Mouse (Mus musculus) heart, embryonic 11.5 days (tissue): ENCODE results near the gene Rhobtb3. TPM values are rescaled to one million over a fixed set of nuclear protein-coding genes. Genes with fewer than 3 reads are reported as not detected.

Experiments used
- ATAC-seq: fragments of 200-750 bp; cut with Nextera tagmentation; replicated peaks from 2 replicates; pipeline ENCODE4 v1.8.0; 2017; ENCODE audit warnings: moderate library complexity; ENCODE audit not compliant: insufficient number of reproducible peaks, low FRiP score, low TSS enrichment
- H3K27ac ChIP-seq: fragments of 300-500 bp; sonication (generic); 2 replicates; pipeline ENCODE4 v1.5.1; 2014; ENCODE audit warnings: mild to moderate bottlenecking, low read depth, low read length
- H3K27me3 ChIP-seq: fragments of 300-500 bp; sonication (generic); 2 replicates; pipeline ENCODE4 v1.6.1; 2014; ENCODE audit warnings: mild to moderate bottlenecking, low read length, mixed read lengths; ENCODE audit not compliant: control insufficient read depth, insufficient read depth
- H3K36me3 ChIP-seq: fragments of 300-500 bp; sonication (generic); 2 replicates; pipeline ENCODE4 v1.6.1; 2014; ENCODE audit warnings: mild to moderate bottlenecking, low read length, moderate library complexity, mixed read lengths; ENCODE audit not compliant: control insufficient read depth, insufficient read depth
- H3K4me1 ChIP-seq: fragments of 300-500 bp; sonication (generic); 2 replicates; pipeline ENCODE4 v1.6.1; 2014; ENCODE audit warnings: low read length; ENCODE audit not compliant: control insufficient read depth, insufficient read depth
- H3K4me2 ChIP-seq: fragments of 300-500 bp; sonication (generic); 2 replicates; pipeline ENCODE4 v1.6.1; 2014; ENCODE audit warnings: mild to moderate bottlenecking, moderate library complexity
- H3K4me3 ChIP-seq: fragments of 300-500 bp; sonication (generic); 2 replicates; pipeline ENCODE4 v1.5.1; 2014; ENCODE audit warnings: low read depth, low read length
- H3K9ac ChIP-seq: fragments of 300-500 bp; sonication (generic); 2 replicates; pipeline ENCODE4 v1.6.1; 2014; ENCODE audit warnings: mild to moderate bottlenecking, low read depth, low read length, moderate library complexity
- H3K9me3 ChIP-seq: fragments of 300-500 bp; sonication (generic); replicated peaks from 2 replicates; pipeline ENCODE4 v1.6.1; 2016; ENCODE audit warnings: low read length; ENCODE audit not compliant: control insufficient read depth
- WGBS: fragments of 180-500 bp; shearing (Covaris S2); extraction: QIAGEN DNeasy Blood & Tissue Kit; methylation state at CpG from one replicate; pipeline ENCODE4 v1.1.7; 2014; ENCODE audit not compliant: insufficient replicate concordance; 5-methylcytosine and 5-hydroxymethylcytosine counted together
- polyA plus RNA-seq: library from polyadenylated mRNA; unstranded; fragments of >200 nt; fragmentation: Nextera tagmentation; extraction: Ambion mirVana; gene quantifications from 2 replicates; pipeline ENCODE4 v1.2.1, GENCODE M21; 2014

Rhobtb3 gene
- polyA plus RNA-seq, result 27.4 and 29.3 TPM in 2 replicates

- WGBS, result 0% methylated on average over 82 of the region's 110 CpGs
- Histone ChIP-seq H3K9me3 (no peaks in the 10 kb centered on the region), H3K4me1 (0 out of 2 replicates have a peak, but pooled peaks cover 2% of the 10 kb centered on the region), H3K36me3 (peaks cover 5% of the 10 kb centered on the region; the same call in 1 of the 2 replicates), H3K27me3 (no peaks in the 10 kb centered on the region), H3K9ac (peak within 1 kb of the TSS; percentile 93), H3K4me3 (peak within 1 kb of the TSS; percentile 81), H3K4me2 (peak within 1 kb of the TSS; percentile 85), H3K27ac (peak within 1 kb of the TSS; percentile 98)
- peak; percentile 79 for ATAC-seq
These were observed at the start of gene Rhobtb3 for GRCm38 (mm10) chr13:75943189-75944043. TSS of gene Rhobtb3 (minus strand) at chr13:75943925.

- ATAC-seq, result no peak
- WGBS, result 71% methylated on average over 9 of the region's 9 CpGs
- Histone ChIP-seq H3K9ac (no peak overlapping the region), H3K36me3 (no peaks in the 10 kb centered on the region), H3K27ac (no peak overlapping the region), H3K4me2 (no peak overlapping the region), H3K27me3 (no peaks in the 10 kb centered on the region), H3K4me1 (no peaks in the 10 kb centered on the region), H3K4me3 (no peak overlapping the region), H3K9me3 (no peaks in the 10 kb centered on the region)
These were observed 48.7 kb upstream of the Rhobtb3 start for GRCm38 (mm10) chr13:75992169-75993028.

GRCm38 (mm10) chr13:75988096-75988495 is 44.4 kb upstream of the Rhobtb3 start:
- no peaks in the 10 kb centered on the region for H3K4me1 ChIP-seq
- H3K36me3 ChIP-seq, result no peaks in the 10 kb centered on the region
- no peak overlapping the region for H3K4me3 ChIP-seq
- ATAC-seq, result no peak
- H3K9ac ChIP-seq, result no peak overlapping the region
- H3K27me3 ChIP-seq, result no peaks in the 10 kb centered on the region
- no peak overlapping the region for H3K4me2 ChIP-seq
- no peak overlapping the region for H3K27ac ChIP-seq
- 69% methylated on average over 1 of the region's 1 CpGs for WGBS
- H3K9me3 ChIP-seq, result no peaks in the 10 kb centered on the region

- H3K27me3 ChIP-seq, result no peaks in the 10 kb centered on the region
- no peaks in the 10 kb centered on the region for H3K4me1 ChIP-seq
- H3K9ac ChIP-seq, result no peak overlapping the region
- H3K27ac ChIP-seq, result no peak overlapping the region
- H3K4me2 ChIP-seq, result no peak overlapping the region
- no peak for ATAC-seq
- no peaks in the 10 kb centered on the region for H3K36me3 ChIP-seq
- H3K9me3 ChIP-seq, result no peaks in the 10 kb centered on the region
- H3K4me3 ChIP-seq, result no peak overlapping the region
These were observed 38.2 kb upstream of the Rhobtb3 start for GRCm38 (mm10) chr13:75981901-75982300.

- Histone ChIP-seq H3K9me3 (no peaks in the 10 kb centered on the region), H3K27me3 (no peaks in the 10 kb centered on the region), H3K4me2 (no peak overlapping the region), H3K4me1 (no peaks in the 10 kb centered on the region), H3K4me3 (no peak overlapping the region), H3K9ac (no peak overlapping the region), H3K27ac (no peak overlapping the region), H3K36me3 (no peaks in the 10 kb centered on the region)
- 74% methylated on average over 2 of the region's 2 CpGs for WGBS
- ATAC-seq, result no peak
These were observed 32.9 kb upstream of the Rhobtb3 start for GRCm38 (mm10) chr13:75976649-75977048.

GRCm38 (mm10) chr13:75976218-75976617 is 32.5 kb upstream of the Rhobtb3 start:
- H3K27ac ChIP-seq, result no peak overlapping the region
- 72% methylated on average over 2 of the region's 2 CpGs for WGBS
- H3K9me3 ChIP-seq, result no peaks in the 10 kb centered on the region
- no peak overlapping the region for H3K9ac ChIP-seq
- no peak overlapping the region for H3K4me3 ChIP-seq
- H3K4me2 ChIP-seq, result no peak overlapping the region
- H3K36me3 ChIP-seq, result no peaks in the 10 kb centered on the region
- no peak for ATAC-seq
- no peaks in the 10 kb centered on the region for H3K4me1 ChIP-seq
- H3K27me3 ChIP-seq, result no peaks in the 10 kb centered on the region

GRCm38 (mm10) chr13:75975629-75976028 is 31.9 kb upstream of the Rhobtb3 start:
- Histone ChIP-seq H3K4me2 (no peak overlapping the region), H3K27ac (no peak overlapping the region), H3K36me3 (no peaks in the 10 kb centered on the region), H3K4me1 (no peaks in the 10 kb centered on the region), H3K9ac (no peak overlapping the region), H3K27me3 (no peaks in the 10 kb centered on the region), H3K4me3 (no peak overlapping the region), H3K9me3 (no peaks in the 10 kb centered on the region)
- 43% methylated on average over 1 of the region's 1 CpGs for WGBS
- no peak for ATAC-seq

- WGBS, result 76% methylated on average over 2 of the region's 2 CpGs
These were observed 30.8 kb upstream of the Rhobtb3 start for GRCm38 (mm10) chr13:75974481-75974880.

More at GRCm38 (mm10) chr13:75974481-75974880, 30.8 kb upstream of the Rhobtb3 start:
- Histone ChIP-seq H3K4me3 (no peak overlapping the region), H3K27me3 (no peaks in the 10 kb centered on the region), H3K4me2 (no peak overlapping the region), H3K4me1 (no peaks in the 10 kb centered on the region), H3K27ac (no peak overlapping the region), H3K36me3 (no peaks in the 10 kb centered on the region), H3K9ac (no peak overlapping the region), H3K9me3 (no peaks in the 10 kb centered on the region)
- no peak for ATAC-seq
